Mouse (Mus musculus): ENCODE measurements at regions not wholly inside any gene's neighbourhood (a gene's known extent, or its start where the extent isn't known, plus 50 kb on each side); places are given as distances from the start of the nearest gene placed in this dataset. TPM values are rescaled to one million over a fixed set of nuclear protein-coding genes. Genes with fewer than 3 reads are reported as not detected.

Small RNA genes in the stretch of these regions (microRNA-seq; reads per million reads assigned to microRNA genes)
- not detected for gene Gm23243 (ENCODE audit: borderline number of aligned reads)

All from embryonic facial prominence, embryonic 14.5 days (tissue).